Mouse (Mus musculus) layer of hippocampus, postnatal 25 days (tissue): ENCODE results near the gene Tle6. TPM values are rescaled to one million over a fixed set of nuclear protein-coding genes. Genes with fewer than 3 reads are reported as not detected.

Experiments
- DNase-seq, 2 experiments: peaks; one replicate each; pipeline ENCODE4 v3.0.0; 2022; ENCODE audit warnings: mixed read lengths in 2 of 2, low spot score in 1 of 2; ENCODE audit errors: extremely low spot score in 1 of 2
- total RNA-seq, 2 experiments: library from RNA; stranded (reverse); gene quantifications; 2 replicates each; pipeline ENCODE4 v1.2.3; 2021

Gene Tle6
- total RNA-seq, 2 experiments from 2014 or later: 1.7 to 4.1 TPM

- no peak for DNase-seq
Measured at GRCm38 (mm10) chr10:81544296-81545160, 56.3 kb downstream of the Tle6 start.

GRCm38 (mm10) chr10:81543633-81544032 is 57.2 kb downstream of the Tle6 start:
- DNase-seq: no peak

DNA sequence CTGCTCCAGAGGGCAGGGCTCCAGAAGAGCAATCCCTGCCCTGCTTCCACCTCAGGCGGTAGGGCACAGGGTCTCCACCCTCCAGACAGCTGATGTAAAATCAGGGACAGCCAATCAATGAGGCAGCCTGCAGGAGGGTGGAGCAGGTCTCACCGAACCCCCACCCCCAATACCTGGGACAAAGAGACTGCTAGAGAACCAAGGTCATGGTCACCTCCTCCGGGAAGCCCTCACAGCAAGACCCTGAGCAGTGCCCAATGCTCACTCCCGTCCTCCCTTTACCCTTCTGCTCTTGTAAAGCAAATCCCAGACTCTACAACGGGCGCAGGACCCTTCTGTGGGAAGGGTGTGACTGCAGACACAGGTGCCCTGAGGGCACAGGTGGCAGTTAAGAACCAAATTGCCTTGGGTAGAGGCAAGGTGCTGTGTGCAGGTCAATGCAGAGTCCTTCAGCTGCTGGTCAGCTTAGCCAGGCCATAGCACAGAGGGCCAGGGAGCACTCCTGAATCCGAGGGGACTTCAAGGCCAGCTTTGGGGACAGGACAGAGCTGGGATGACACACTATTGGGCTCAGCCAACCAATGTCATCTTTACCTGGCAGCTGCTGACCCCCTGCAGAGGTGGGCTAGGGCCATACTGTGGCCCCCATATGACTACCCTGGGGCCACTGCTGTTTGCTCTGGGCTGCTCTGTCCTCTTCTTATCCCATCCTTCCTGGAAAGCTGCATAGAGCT is 58.0 kb downstream of the Tle6 start:
- no peak for DNase-seq

DNA sequence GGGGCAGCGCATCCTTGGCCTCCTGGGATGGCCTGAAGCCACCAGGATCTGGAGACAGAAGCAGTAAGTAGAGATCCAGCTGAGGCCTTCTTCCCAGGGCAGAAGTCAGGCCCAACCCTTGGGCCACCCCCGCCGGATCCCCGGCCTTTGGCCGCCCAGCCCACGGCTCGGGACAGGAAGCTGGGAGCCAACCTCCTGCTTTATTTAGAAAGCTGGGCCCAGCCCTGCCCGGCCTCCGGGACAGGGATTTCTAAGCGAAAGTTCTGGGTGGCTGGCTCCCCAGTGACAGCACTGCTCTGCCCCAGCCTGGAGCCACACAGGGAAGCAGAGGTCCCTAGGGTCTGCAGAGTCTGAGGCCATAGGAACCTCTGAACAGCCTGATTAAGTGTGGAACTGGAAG is 59.1 kb downstream of the Tle6 start:
- no peak for DNase-seq

DNA sequence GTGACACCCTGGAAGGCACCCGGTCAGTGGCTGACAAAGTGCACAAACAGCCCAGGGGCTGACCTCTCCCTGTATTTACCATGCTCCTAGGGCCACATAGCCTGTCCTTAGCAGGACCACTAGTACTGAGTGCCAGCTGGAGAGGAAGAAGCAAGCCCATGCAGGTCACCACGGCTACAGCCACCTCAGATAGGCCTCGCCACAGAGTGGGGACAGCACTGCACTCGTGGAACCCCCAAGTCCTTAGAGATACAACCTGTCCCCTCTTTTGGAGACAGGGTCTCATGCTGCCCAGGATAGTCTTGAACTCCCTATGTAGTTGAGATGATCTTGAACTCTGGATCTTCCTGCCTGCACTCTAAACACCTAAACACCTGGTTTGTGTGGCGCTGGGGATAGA is 59.5 kb downstream of the Tle6 start:
- no peak for DNase-seq

Other genes starting within 250 kb of the Tle6 start
- 10 to 100 TPM; 46.6 to 50.7 TPM for gene Mfsd12, start 243.6 kb downstream of the Tle6 start, total RNA-seq
- gene 4930404N11Rik, start 235.3 kb downstream of the Tle6 start, total RNA-seq: 1 to 10 TPM; 1.1 to 1.2 TPM
- 10 to 100 TPM; 65.9 to 66.6 TPM for gene Fzr1, start 222.6 kb downstream of the Tle6 start, total RNA-seq
- 10 to 100 TPM; 79.1 to 87.1 TPM for gene Dohh, start 216.6 kb downstream of the Tle6 start, total RNA-seq
- 1 to 10 TPM; 2.6 to 3.7 TPM for gene Gm48551, start 216.6 kb downstream of the Tle6 start, total RNA-seq
- 1 to 10 TPM; 3.2 to 4.7 TPM for gene Gm48552, start 212.1 kb downstream of the Tle6 start, total RNA-seq
- gene Smim24, start 208.0 kb downstream of the Tle6 start, total RNA-seq: 1 to 10 TPM; 1.4 to 3.1 TPM
- 10 to 100 TPM; 59.5 to 66.8 TPM for gene Nfic, start 145.4 kb downstream of the Tle6 start, total RNA-seq
- 100 to 1,000 TPM; 255 to 311 TPM for gene Celf5, start 118.4 kb downstream of the Tle6 start, total RNA-seq
- gene Ncln, start 104.7 kb downstream of the Tle6 start, total RNA-seq: 10 to 100 TPM; 83.0 to 94.6 TPM
- under 1 TPM; 0.35 to 0.54 TPM for gene S1pr4, start 100.9 kb downstream of the Tle6 start, total RNA-seq
- gene Gna15, start 76.8 kb downstream of the Tle6 start, total RNA-seq: 1 to 10 TPM; 2.4 to 3.2 TPM
- gene Gna11, start 55.9 kb downstream of the Tle6 start, total RNA-seq: 100 to 1,000 TPM; 110 to 121 TPM
- gene Aes, start 41.6 kb downstream of the Tle6 start, total RNA-seq: 100 to 1,000 TPM; 692 to 732 TPM
- 10 to 100 TPM; 22.5 to 32.3 TPM for gene Tle2, start 26.5 kb downstream of the Tle6 start, total RNA-seq
- gene BC025920, start 5.2 kb upstream of the Tle6 start, total RNA-seq: 1 to 10 TPM; 4.2 to 4.4 TPM
- gene Sirt6, start 26.7 kb upstream of the Tle6 start, total RNA-seq: 10 to 100 TPM; 23.5 to 30.9 TPM
- gene Ankrd24, start 27.5 kb upstream of the Tle6 start, total RNA-seq: 10 to 100 TPM; 30.8 to 39.0 TPM
- 1 to 10 TPM; 4.7 to 5.3 TPM for gene Gm10778, start 48.0 kb upstream of the Tle6 start, total RNA-seq
- gene Zfp433, start 103.8 kb upstream of the Tle6 start, total RNA-seq: 10 to 100 TPM; 11.3 to 11.7 TPM
- gene Gm3055, start 170.1 kb upstream of the Tle6 start, total RNA-seq: 1 to 10 TPM; 7.3 to 7.5 TPM
- 1 to 10 TPM; 3.0 to 3.1 TPM for gene Gm4767, start 211.1 kb upstream of the Tle6 start, total RNA-seq